Mouse (Mus musculus) kidney, postnatal 0 days (tissue): ENCODE results near the gene Nid1. TPM values are rescaled to one million over a fixed set of nuclear protein-coding genes. Genes with fewer than 3 reads are reported as not detected.
"Not testable (repeated sequence)": the region's sequence is repeated elsewhere in the genome, so short reads cannot be mapped to it uniquely, and the experiment has no call there.

Experiments
- ATAC-seq: fragments of 200-750 bp; cut with Nextera tagmentation; replicated peaks from 2 replicates; pipeline ENCODE4 v1.8.0; 2017; ENCODE audit warnings: low read depth, moderate number of reproducible peaks, moderate TSS enrichment, moderate library complexity; ENCODE audit not compliant: low FRiP score
- DNase-seq: peaks from one replicate; pipeline ENCODE4 v3.0.0-alpha.2; 2016; ENCODE audit warnings: low spot score
- H3K27ac ChIP-seq: fragments of 300-500 bp; sonication (generic); 2 replicates; pipeline ENCODE4 v1.5.1; 2014; ENCODE audit warnings: mild to moderate bottlenecking
- H3K27me3 ChIP-seq: fragments of 300-500 bp; sonication (generic); 2 replicates; pipeline ENCODE4 v1.6.1; 2014; ENCODE audit warnings: low read length, mixed read lengths; ENCODE audit not compliant: insufficient read depth
- H3K36me3 ChIP-seq: fragments of 300-500 bp; sonication (generic); 2 replicates; pipeline ENCODE4 v1.6.1; 2014; ENCODE audit warnings: low read length, mixed read lengths; ENCODE audit not compliant: insufficient read depth
- H3K4me1 ChIP-seq: fragments of 300-500 bp; sonication (generic); replicated peaks from 2 replicates; pipeline ENCODE4 v1.6.1; 2014; ENCODE audit warnings: antibody characterized with exemption, low read length, mixed read lengths; ENCODE audit not compliant: insufficient read depth
- H3K4me2 ChIP-seq: fragments of 300-500 bp; sonication (generic); 2 replicates; pipeline ENCODE4 v1.6.1; 2014; ENCODE audit warnings: mild to moderate bottlenecking, low read length, moderate library complexity, mixed read lengths
- H3K4me3 ChIP-seq: fragments of 300-500 bp; sonication (generic); replicated peaks from 2 replicates; pipeline ENCODE4 v1.5.1; 2014; ENCODE audit warnings: low read depth, low read length
- H3K9ac ChIP-seq: fragments of 300-500 bp; sonication (generic); 2 replicates; pipeline ENCODE4 v1.6.1; 2014; ENCODE audit warnings: low read depth, low read length
- H3K9me3 ChIP-seq: fragments of 300-500 bp; sonication (generic); replicated peaks from 2 replicates; pipeline ENCODE4 v1.6.1; 2016; ENCODE audit warnings: low read length, inconsistent platforms, mixed read lengths
- CTCF ChIP-seq: IDR thresholded peaks from 2 replicates; pipeline ENCODE4 v1.5.1; 2016; ENCODE audit warnings: antibody characterized with exemption, low read depth, mild to moderate bottlenecking, moderate library complexity
- WGBS: fragments of 180-500 bp; shearing (Covaris S2); extraction: QIAGEN DNeasy Blood & Tissue Kit; methylation state at CpG from one replicate; pipeline ENCODE4 v1.1.7; 2014; 5-methylcytosine and 5-hydroxymethylcytosine counted together
- polyA plus RNA-seq: library from polyadenylated mRNA; unstranded; fragments of >200 nt; fragmentation: Nextera tagmentation; extraction: Ambion mirVana; gene quantifications from 2 replicates; pipeline ENCODE4 v1.2.1, GENCODE M21; 2015

The Nid1 gene
- polyA plus RNA-seq, 1 experiment from 2014 or later = 93.8 TPM

- ATAC-seq (0 out of 2 replicates have a peak, but pooled peaks have one; percentile 20), DNase-seq (no peak)
- Histone ChIP-seq H3K27me3 (no peaks in the 10 kb centered on the region), H3K27ac (no peak overlapping the region), H3K4me1 (no peaks in the 10 kb centered on the region), H3K9ac (no peak overlapping the region), H3K4me3 (no peak overlapping the region), H3K4me2 (no peak overlapping the region), H3K36me3 (0 out of 2 replicates have a peak, but pooled peaks cover 6% of the 10 kb centered on the region), H3K9me3 (no peaks in the 10 kb centered on the region)
- TF ChIP-seq CTCF = no peak
- WGBS = 56% methylated on average over 3 of the region's 3 CpGs
These were observed 34.0 kb downstream of the Nid1 start for GRCm38 (mm10) chr13:13471334-13471757.

DNA sequence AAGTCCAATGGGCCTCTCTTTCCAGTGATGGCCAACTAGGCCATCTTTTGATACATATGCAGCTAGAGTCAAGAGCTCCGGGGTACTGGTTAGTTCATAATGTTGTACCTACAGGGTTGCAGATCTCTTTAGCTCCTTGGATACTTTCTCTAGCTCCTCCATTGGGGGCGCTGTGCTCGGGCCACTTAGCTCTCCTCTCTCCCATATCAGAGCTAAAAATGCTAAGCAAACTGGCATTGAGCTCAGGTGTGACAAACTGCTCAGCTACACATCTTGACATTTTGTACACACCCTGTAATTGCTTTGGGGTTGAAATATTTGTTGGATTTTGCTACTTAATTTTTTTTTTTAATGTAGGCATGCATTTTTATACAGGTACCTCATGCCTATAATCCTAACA is 37.1 kb downstream of the Nid1 start:
- not testable (repeated sequence) for H3K9me3 ChIP-seq, H3K27ac ChIP-seq, H3K9ac ChIP-seq, DNase-seq, ATAC-seq, H3K4me1 ChIP-seq, H3K4me3 ChIP-seq, H3K27me3 ChIP-seq, H3K4me2 ChIP-seq
- 73% methylated on average over 2 of the region's 3 CpGs for WGBS
- peaks cover 16% of the 10 kb centered on the region; the same call in 1 of the 2 replicates for H3K36me3 ChIP-seq

GRCm38 (mm10) chr13:13474991-13475390 is 37.6 kb downstream of the Nid1 start:
- no peaks in the 10 kb centered on the region for H3K9me3 ChIP-seq
- no peaks in the 10 kb centered on the region for H3K27me3 ChIP-seq
- no peaks in the 10 kb centered on the region for H3K4me1 ChIP-seq
- peaks cover 16% of the 10 kb centered on the region; the same call in 1 of the 2 replicates for H3K36me3 ChIP-seq
- H3K27ac ChIP-seq = no peak overlapping the region
- no peak overlapping the region for H3K9ac ChIP-seq
- no peak overlapping the region for H3K4me2 ChIP-seq
- no peak for DNase-seq
- 23% methylated on average over 2 of the region's 2 CpGs for WGBS
- no peak for ATAC-seq
- H3K4me3 ChIP-seq = no peak overlapping the region
- TF ChIP-seq CTCF = no peak

DNA sequence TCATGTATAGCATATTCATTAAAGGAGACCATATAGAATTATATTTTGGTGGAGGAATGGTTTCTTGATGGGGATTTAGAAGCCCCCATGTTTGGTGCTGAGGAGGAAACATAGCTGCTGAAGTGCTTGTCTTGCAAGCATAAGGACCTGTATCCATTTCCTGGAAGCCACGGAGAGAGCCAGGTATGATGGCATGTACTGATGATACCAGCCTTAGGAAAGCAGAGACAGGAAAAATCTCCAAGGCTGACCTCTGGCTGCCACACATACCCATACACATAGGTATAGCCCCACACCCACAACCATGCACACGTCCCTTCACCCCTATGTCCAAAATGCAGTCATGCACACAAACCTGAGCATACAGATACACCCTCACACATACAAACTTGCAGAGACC is 39.2 kb downstream of the Nid1 start:
- Histone ChIP-seq H3K27ac (no peak overlapping the region), H3K4me2 (no peak overlapping the region), H3K4me3 (no peak overlapping the region), H3K9me3 (no peaks in the 10 kb centered on the region), H3K9ac (no peak overlapping the region), H3K4me1 (no peaks in the 10 kb centered on the region), H3K36me3 (peaks cover 16% of the 10 kb centered on the region; the same call in 1 of the 2 replicates), H3K27me3 (no peaks in the 10 kb centered on the region)
- DNase-seq = no peak
- ATAC-seq = no peak
- TF ChIP-seq CTCF = no peak
- 98% methylated on average over 2 of the region's 2 CpGs for WGBS

DNA sequence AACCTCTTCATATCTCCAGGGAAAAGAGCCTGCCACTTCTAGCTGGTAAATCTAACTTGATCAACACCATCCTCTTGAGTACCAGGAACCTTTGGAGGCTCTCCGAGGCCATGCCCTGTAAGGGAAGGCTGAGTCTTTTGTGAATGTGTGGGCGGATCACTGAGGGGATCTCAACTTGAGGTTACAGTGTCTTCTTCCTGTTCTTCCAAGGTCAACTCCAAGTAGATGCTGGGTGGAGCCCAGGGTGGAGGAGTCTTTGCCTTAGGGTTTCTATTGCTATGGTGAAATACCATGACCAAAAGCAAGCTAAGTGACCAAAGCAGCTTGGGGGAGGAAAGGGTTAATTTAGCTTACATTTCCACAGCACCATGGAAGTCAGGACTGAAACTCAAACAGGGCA is 39.7 kb downstream of the Nid1 start:
- no peaks in the 10 kb centered on the region for H3K9me3 ChIP-seq
- H3K27ac ChIP-seq = no peak overlapping the region
- H3K36me3 ChIP-seq = peaks cover 16% of the 10 kb centered on the region; the same call in 1 of the 2 replicates
- no peak overlapping the region for H3K9ac ChIP-seq
- ATAC-seq = no peak
- no peak overlapping the region for H3K4me2 ChIP-seq
- no peaks in the 10 kb centered on the region for H3K27me3 ChIP-seq
- no peaks in the 10 kb centered on the region for H3K4me1 ChIP-seq
- WGBS = 74% methylated on average over 2 of the region's 2 CpGs
- no peak for DNase-seq
- no peak for TF ChIP-seq CTCF
- no peak overlapping the region for H3K4me3 ChIP-seq

DNA sequence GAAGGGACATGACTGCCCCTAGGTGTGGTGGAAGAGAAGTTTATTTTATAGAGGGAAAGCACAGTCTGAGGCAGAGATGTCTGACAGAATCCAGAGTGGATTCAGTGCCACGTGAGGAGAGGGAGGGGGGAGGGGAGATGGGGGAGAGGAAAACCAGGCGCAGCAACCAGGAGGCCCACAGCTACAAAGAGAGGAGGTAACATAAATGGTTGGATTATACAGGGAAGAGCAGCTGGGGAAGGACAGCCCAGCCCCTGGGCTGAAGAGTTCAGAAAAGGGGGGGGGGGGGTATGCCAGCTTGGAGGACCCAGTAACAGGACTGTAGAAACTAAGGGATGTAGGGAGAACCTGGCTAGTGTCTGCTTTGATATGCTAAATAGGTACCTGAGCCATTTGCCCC is 42.6 kb downstream of the Nid1 start:
- no peak for ATAC-seq
- peaks cover 19% of the 10 kb centered on the region; the same call in 1 of the 2 replicates for H3K36me3 ChIP-seq

DNA sequence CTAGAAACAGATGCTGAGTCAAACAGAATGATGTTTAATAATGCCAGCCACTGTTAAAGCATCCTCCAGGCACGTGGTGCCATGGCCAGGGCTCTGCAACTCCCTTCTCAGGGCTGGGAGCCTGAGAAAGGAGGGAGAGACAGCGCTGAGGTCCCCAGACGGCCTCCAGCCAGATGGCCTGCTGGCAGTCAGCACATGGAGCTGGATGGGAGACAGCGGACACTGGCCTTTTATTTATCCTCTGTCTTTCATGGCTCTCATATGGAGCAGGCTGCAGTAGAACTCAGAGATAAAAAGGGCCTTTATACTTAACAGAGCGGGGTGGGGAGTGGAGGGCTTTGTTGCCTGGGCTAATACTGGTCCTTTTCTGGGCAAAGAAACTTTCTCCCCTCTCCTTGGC is 43.7 kb downstream of the Nid1 start:
- Histone ChIP-seq H3K4me1 (no peaks in the 10 kb centered on the region), H3K4me2 (no peak overlapping the region), H3K9me3 (no peaks in the 10 kb centered on the region), H3K4me3 (no peak overlapping the region), H3K27ac (no peak overlapping the region), H3K9ac (no peak overlapping the region), H3K27me3 (no peaks in the 10 kb centered on the region), H3K36me3 (peaks cover 15% of the 10 kb centered on the region; the same call in 1 of the 2 replicates)
- peak; percentile 43 for DNase-seq
- 58% methylated on average over 5 of the region's 5 CpGs for WGBS
- TF ChIP-seq CTCF = no peak
- ATAC-seq = no peak

More for the DNA sequence above, 42.6 kb downstream of the Nid1 start:
- WGBS = 20% methylated on average over 2 of the region's 2 CpGs
- H3K4me2 ChIP-seq = no peak overlapping the region
- DNase-seq = no peak
- no peak overlapping the region for H3K4me3 ChIP-seq
- no peak overlapping the region for H3K9ac ChIP-seq
- H3K4me1 ChIP-seq = no peaks in the 10 kb centered on the region
- H3K27ac ChIP-seq = no peak overlapping the region
- no peak for TF ChIP-seq CTCF
- H3K9me3 ChIP-seq = no peaks in the 10 kb centered on the region
- H3K27me3 ChIP-seq = no peaks in the 10 kb centered on the region
